Mouse (Mus musculus): ENCODE results near the gene Dnpep. TPM values are rescaled to one million over a fixed set of nuclear protein-coding genes. Genes with fewer than 3 reads are reported as not detected.
A peak's percentile ranks its signal among the peaks of the same experiment; 100 is the strongest.

Dnpep gene
- polyA plus RNA-seq, 1 experiment = 865 TPM

DNA sequence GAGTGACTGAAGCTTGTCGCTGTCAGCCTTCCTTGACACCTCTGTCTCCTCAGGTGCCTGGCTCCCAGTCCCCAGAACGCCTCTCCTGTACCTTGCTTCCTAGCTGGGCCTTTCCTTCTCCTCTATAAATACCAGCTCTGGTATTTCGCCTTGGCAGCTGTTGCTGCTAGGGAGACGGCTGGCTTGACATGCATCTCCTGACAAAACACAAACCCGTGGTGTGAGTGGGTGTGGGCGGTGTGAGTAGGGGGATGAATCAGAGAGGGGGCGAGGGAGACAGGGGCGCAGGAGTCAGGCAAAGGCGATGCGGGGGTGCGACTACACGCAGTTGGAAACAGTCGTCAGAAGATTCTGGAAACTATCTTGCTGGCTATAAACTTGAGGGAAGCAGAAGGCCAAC, 41.6 kb upstream of the Dnpep start:
- WGBS = 78% methylated on average over 13 of the region's 13 CpGs
- Histone ChIP-seq H3K4me1 (ENCODE audit: control insufficient read depth, insufficient read depth, insufficient read length, low read length) (no peaks in the 10 kb centered on the region), H3K27ac (ENCODE audit: insufficient read depth, low read depth, low read length) (peak overlapping the region; percentile 32), H3K4me3 (ENCODE audit: low read depth, low read length) (no peak overlapping the region), H3K36me3 (ENCODE audit: control insufficient read depth, insufficient read depth, low read length) (no peaks in the 10 kb centered on the region), H3K27me3 (ENCODE audit: control insufficient read depth, insufficient read depth, low read length) (peaks cover 13% of the 10 kb centered on the region)
- TF ChIP-seq POLR2A (IDR thresholded peaks at IDR 0.05; ENCODE audit: low read depth, low read length) = no peak
- no peak for TF ChIP-seq CTCF (IDR thresholded peaks at IDR 0.05; ENCODE audit: extremely low read depth, insufficient read length, insufficient replicate concordance, low read depth, low read length)

DNA sequence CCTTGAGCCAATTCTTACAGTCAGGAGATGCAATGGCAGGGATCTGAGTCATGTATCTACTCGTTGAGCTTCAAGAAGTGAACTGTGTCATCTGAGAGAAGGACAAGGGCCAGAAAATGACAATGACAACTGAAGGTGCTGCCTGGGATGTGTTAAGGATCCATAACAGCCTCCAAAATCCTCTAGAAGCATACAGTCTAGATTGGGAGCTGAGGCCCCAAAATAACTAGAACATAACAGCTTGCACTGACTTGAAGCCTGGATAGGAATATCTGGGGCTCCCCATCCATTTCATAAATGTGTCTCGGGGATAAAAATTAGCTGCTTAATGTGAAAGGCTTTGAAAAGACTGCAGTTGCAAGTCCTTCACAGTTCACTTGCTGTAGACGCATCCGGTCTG, 40.2 kb upstream of the Dnpep start:
- H3K27me3 ChIP-seq (ENCODE audit: control insufficient read depth, insufficient read depth, low read length) = peaks cover 13% of the 10 kb centered on the region
- H3K27ac ChIP-seq (ENCODE audit: insufficient read depth, low read depth, low read length) = no peak overlapping the region; the same call in 1 of the 2 replicates
- TF ChIP-seq CTCF (IDR thresholded peaks at IDR 0.05; ENCODE audit: extremely low read depth, insufficient read length, insufficient replicate concordance, low read depth, low read length) (no peak), POLR2A (IDR thresholded peaks at IDR 0.05; ENCODE audit: low read depth, low read length) (no peak)
- no peaks in the 10 kb centered on the region for H3K36me3 ChIP-seq (ENCODE audit: control insufficient read depth, insufficient read depth, low read length)
- no peaks in the 10 kb centered on the region for H3K4me1 ChIP-seq (ENCODE audit: control insufficient read depth, insufficient read depth, insufficient read length, low read length)
- 85% methylated on average over 4 of the region's 4 CpGs for whole genome bisulfite sequencing
- no peak overlapping the region for H3K4me3 ChIP-seq (ENCODE audit: low read depth, low read length)

DNA sequence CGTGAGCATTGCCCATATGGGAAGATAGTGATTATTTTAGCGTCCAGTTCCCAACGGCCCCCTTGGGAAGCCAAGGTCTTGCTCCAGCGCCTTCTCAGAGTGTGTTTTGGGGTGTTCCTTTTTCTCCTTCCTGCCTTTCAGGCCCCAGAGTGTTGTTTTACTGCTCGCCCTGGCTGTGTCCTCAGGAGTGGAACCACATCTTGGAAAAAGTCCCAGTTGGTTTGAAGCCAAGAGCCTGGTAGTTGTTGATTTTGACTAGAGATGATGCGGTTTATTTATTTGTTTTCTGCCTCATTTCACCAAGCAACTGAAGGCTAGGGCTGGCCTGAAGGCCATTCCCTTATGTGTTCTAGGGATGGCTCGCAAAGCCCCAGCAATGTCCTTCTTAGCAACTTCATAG, 39.5 kb upstream of the Dnpep start:
- H3K4me1 ChIP-seq (ENCODE audit: control insufficient read depth, insufficient read depth, insufficient read length, low read length) = no peaks in the 10 kb centered on the region
- H3K4me3 ChIP-seq (ENCODE audit: low read depth, low read length) = no peak overlapping the region
- H3K27me3 ChIP-seq (ENCODE audit: control insufficient read depth, insufficient read depth, low read length) = peaks cover 13% of the 10 kb centered on the region
- H3K27ac ChIP-seq (ENCODE audit: insufficient read depth, low read depth, low read length) = no peak overlapping the region; the same call in 1 of the 2 replicates
- TF ChIP-seq POLR2A (IDR thresholded peaks at IDR 0.05; ENCODE audit: low read depth, low read length) (no peak), CTCF (IDR thresholded peaks at IDR 0.05; ENCODE audit: extremely low read depth, insufficient read length, insufficient replicate concordance, low read depth, low read length) (no peak)
- WGBS = 55% methylated on average over 7 of the region's 7 CpGs
- H3K36me3 ChIP-seq (ENCODE audit: control insufficient read depth, insufficient read depth, low read length) = no peaks in the 10 kb centered on the region

DNA sequence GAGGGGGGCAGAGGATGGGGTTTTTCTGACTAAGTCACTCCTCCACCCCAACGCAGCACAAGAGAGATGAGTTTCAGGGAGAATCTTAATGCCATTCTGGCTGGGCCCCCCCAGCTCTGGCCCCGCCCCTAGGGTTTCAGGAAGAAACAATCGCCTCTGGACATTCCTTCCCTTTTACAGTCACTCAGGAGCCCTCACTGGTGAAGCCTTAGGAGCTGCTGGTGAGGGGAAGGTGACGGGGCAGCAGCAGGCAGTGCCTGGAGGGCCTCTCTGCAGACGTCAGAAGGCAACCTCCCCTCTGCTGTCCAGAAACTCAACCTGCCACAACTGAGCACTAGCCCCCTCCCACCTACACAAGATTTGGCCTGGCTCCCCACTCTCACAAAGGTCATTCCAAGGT, 31.5 kb upstream of the Dnpep start:
- Histone ChIP-seq H3K4me3 (ENCODE audit: low read depth, low read length) (no peak overlapping the region), H3K27ac (ENCODE audit: insufficient read depth, low read depth, low read length) (peak overlapping the region; percentile 47), H3K27me3 (ENCODE audit: control insufficient read depth, insufficient read depth, low read length) (no peaks in the 10 kb centered on the region), H3K36me3 (ENCODE audit: control insufficient read depth, insufficient read depth, low read length) (no peaks in the 10 kb centered on the region), H3K4me1 (ENCODE audit: control insufficient read depth, insufficient read depth, insufficient read length, low read length) (no peaks in the 10 kb centered on the region)
- WGBS = 54% methylated on average over 5 of the region's 5 CpGs
- TF ChIP-seq POLR2A (IDR thresholded peaks at IDR 0.05; ENCODE audit: low read depth, low read length) = no peak
- TF ChIP-seq CTCF (IDR thresholded peaks at IDR 0.05; ENCODE audit: extremely low read depth, insufficient read length, insufficient replicate concordance, low read depth, low read length) = no peak

DNA sequence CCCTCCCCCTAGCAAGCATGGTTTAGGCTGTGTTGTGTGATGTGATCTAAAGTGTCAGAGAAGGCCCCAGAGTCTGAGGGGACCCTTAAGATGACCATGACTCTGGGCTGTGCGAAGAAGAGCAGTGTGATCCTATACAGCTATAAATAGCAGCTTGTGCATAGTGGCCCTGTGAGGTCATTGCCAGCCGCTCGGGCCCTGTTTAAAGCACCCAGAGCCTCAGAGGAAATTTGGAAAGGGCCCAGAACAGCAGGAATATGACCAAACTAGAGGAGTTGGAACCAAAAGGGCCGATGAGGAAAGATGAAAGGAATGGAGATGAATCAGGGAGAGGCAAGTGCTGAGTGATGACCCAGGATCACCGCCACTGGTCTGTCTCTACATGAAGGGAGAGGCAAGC, 29.5 kb upstream of the Dnpep start:
- TF ChIP-seq CTCF (IDR thresholded peaks at IDR 0.05; ENCODE audit: extremely low read depth, insufficient read length, insufficient replicate concordance, low read depth, low read length) (no peak), POLR2A (IDR thresholded peaks at IDR 0.05; ENCODE audit: low read depth, low read length) (no peak)
- 72% methylated on average over 5 of the region's 5 CpGs for WGBS
- H3K4me3 ChIP-seq (ENCODE audit: low read depth, low read length) = no peak overlapping the region
- H3K27me3 ChIP-seq (ENCODE audit: control insufficient read depth, insufficient read depth, low read length) = no peaks in the 10 kb centered on the region
- no peaks in the 10 kb centered on the region for H3K36me3 ChIP-seq (ENCODE audit: control insufficient read depth, insufficient read depth, low read length)
- peak overlapping the region; percentile 76 for H3K27ac ChIP-seq (ENCODE audit: insufficient read depth, low read depth, low read length)
- H3K4me1 ChIP-seq (ENCODE audit: control insufficient read depth, insufficient read depth, insufficient read length, low read length) = no peaks in the 10 kb centered on the region

DNA sequence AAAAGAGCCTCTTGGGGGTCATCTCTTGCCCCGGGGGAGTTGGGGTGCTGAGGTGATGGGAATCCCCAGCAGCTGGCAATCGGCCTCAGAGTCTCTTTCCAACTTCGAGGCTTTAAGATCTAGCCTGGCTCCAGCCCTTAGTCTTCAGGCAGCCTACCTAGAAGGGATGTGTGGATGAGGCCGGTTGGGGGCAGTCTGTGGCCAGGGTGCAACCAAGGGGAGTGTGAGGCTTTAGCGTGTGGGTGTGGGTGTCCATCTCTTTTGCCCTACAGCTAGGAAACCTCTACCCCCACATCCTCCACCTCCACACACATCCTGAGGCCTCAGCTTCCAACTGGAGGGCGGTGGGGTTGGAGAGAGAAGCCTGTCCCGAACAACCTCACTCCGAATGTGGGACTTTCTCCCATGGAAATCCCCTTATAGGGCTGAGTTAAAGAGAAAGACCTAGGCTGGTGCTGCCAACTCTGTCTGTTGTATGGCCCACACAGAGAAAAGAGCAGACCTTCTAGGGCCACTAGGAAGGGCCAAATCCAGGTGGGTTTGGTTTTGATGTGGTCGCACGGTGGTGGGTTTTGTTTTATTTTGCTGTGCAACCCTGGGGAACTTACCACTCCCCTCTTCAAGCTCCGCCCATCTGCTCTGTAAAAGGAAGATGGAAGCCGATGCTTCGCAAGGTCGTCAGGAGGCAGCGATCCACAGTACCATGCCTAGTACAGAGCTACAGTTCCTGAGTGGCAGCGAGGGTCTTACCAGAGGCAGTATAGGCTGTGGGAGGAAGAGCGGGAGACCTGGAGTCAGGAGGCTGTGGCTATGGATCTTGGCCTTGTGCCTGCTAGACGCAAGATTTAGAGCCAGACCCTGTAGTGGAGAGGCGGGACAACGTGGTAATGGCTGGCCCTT, 27.5 kb upstream of the Dnpep start:
- peak overlapping the region; percentile 55 for H3K27ac ChIP-seq (ENCODE audit: insufficient read depth, low read depth, low read length)
- no peaks in the 10 kb centered on the region for H3K4me1 ChIP-seq (ENCODE audit: control insufficient read depth, insufficient read depth, insufficient read length, low read length)
- no peak for TF ChIP-seq POLR2A (IDR thresholded peaks at IDR 0.05; ENCODE audit: low read depth, low read length)
- WGBS = 62% methylated on average over 20 of the region's 20 CpGs
- H3K36me3 ChIP-seq (ENCODE audit: control insufficient read depth, insufficient read depth, low read length) = no peaks in the 10 kb centered on the region
- H3K27me3 ChIP-seq (ENCODE audit: control insufficient read depth, insufficient read depth, low read length) = no peaks in the 10 kb centered on the region
- no peak overlapping the region; the same call in 1 of the 2 replicates for H3K4me3 ChIP-seq (ENCODE audit: low read depth, low read length)

DNA sequence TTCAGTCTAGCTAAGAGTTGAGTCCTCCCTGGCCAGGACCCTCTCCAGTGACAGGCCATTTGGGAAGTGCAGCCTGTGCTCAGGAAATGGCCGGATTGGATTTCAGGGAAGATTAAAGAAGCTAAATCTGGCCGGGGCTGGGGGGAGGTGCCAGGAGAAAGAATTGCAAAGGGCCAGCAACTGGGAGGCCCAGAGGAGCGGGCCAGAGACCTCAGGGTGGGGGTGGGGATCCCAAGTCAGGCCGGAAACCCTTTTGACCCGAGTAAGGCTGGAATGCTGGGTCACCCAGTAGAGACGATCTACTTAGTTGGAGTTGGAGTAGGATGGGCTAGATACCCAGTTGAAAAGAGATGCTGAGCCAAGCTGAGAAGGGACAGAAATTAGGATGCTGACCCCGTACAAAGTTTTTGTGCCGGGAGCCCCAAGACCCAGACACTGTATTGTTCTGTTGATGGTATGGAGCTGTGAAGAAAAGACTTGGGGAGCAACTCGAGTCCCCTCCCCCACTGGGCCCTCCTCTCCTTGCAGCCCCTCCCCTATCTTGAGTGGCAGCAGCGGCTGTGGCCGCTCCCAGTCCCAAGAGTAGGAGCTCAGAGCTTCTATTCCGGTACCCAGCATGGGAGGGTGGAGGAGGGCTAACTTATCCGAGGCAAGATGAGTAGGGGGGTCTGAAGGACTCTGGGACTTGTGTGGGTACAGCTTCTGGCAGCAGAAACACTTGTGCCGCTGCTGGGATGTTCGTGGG, 26.7 kb upstream of the Dnpep start:
- H3K27ac ChIP-seq (ENCODE audit: insufficient read depth, low read depth, low read length) = peak overlapping the region; percentile 64
- H3K4me3 ChIP-seq (ENCODE audit: low read depth, low read length) = no peak overlapping the region; the same call in 1 of the 2 replicates
- no peaks in the 10 kb centered on the region for H3K4me1 ChIP-seq (ENCODE audit: control insufficient read depth, insufficient read depth, insufficient read length, low read length)
- 0 out of 2 replicates have a peak, but pooled peaks have one; percentile 2 for TF ChIP-seq CTCF (IDR thresholded peaks at IDR 0.05; ENCODE audit: extremely low read depth, insufficient read length, insufficient replicate concordance, low read depth, low read length)
- no peak for TF ChIP-seq POLR2A (IDR thresholded peaks at IDR 0.05; ENCODE audit: low read depth, low read length)
- H3K27me3 ChIP-seq (ENCODE audit: control insufficient read depth, insufficient read depth, low read length) = no peaks in the 10 kb centered on the region
- WGBS = 34% methylated on average over 15 of the region's 15 CpGs
- H3K36me3 ChIP-seq (ENCODE audit: control insufficient read depth, insufficient read depth, low read length) = no peaks in the 10 kb centered on the region

Data from small intestine, adult 2 months (tissue).